Mouse (Mus musculus): ENCODE results near the gene Prim1. TPM values are rescaled to one million over a fixed set of nuclear protein-coding genes. Genes with fewer than 3 reads are reported as not detected.
"Not testable (repeated sequence)": the region's sequence is repeated elsewhere in the genome, so short reads cannot be mapped to it uniquely, and the experiment has no call there.

The Prim1 gene
- total RNA-seq, 2 experiments from 2014 or later = 8.0 to 9.7 TPM

GRCm38 (mm10) chr10:128070432-128070831, 55.5 kb downstream of the Prim1 start:
- DNase-seq (ENCODE audit: low spot score in 2 of 2) = not testable (repeated sequence)

- DNase-seq (ENCODE audit: low spot score in 2 of 2) = not testable (repeated sequence)
These were observed 63.3 kb downstream of the Prim1 start for GRCm38 (mm10) chr10:128078269-128078668.

Other genes starting within 250 kb of the Prim1 start
- gene Rdh9, start 238.8 kb upstream of the Prim1 start, total RNA-seq (2021) = under 1 TPM; 0.33 to 0.50 TPM
- under 1 TPM in 1 of 2 experiments, not detected in 1; 0.11 TPM for gene Rdh16, start 214.0 kb upstream of the Prim1 start, total RNA-seq (2021)
- gene Rdh19, start 165.2 kb upstream of the Prim1 start, total RNA-seq (2021) = not detected
- not detected for gene Rdh16f2, start 148.7 kb upstream of the Prim1 start, total RNA-seq (2021)
- gene Rdh7, start 126.4 kb upstream of the Prim1 start, total RNA-seq (2021) = not detected
- not detected for gene Sdr9c7, start 116.7 kb upstream of the Prim1 start, total RNA-seq (2021)
- not detected for gene Hsd17b6, start 7.6 kb upstream of the Prim1 start, total RNA-seq (2021)
- gene Naca, start 20.4 kb downstream of the Prim1 start, total RNA-seq (2021) = 100 to 1,000 TPM; 350 to 389 TPM
- gene Ptges3, start 43.8 kb downstream of the Prim1 start, total RNA-seq (2021) = 100 to 1,000 TPM; 166 to 168 TPM
- gene Atp5b, start 68.1 kb downstream of the Prim1 start, total RNA-seq (2021) = 1,000 to 10,000 TPM; 1,650 to 1,701 TPM
- 10 to 100 TPM; 32.0 to 35.1 TPM for gene Baz2a, start 76.4 kb downstream of the Prim1 start, total RNA-seq (2021)
- gene Rbms2, start 165.1 kb downstream of the Prim1 start, total RNA-seq (2021) = 10 to 100 TPM; 11.3 to 16.1 TPM
- 10 to 100 TPM; 12.2 to 17.1 TPM for gene Gls2, start 179.3 kb downstream of the Prim1 start, total RNA-seq (2021)
- 10 to 100 TPM; 11.5 to 12.8 TPM for gene Spryd4, start 196.6 kb downstream of the Prim1 start, total RNA-seq (2021)
- gene Mip, start 210.7 kb downstream of the Prim1 start, total RNA-seq (2021) = not detected
- 10 to 100 TPM in 1 of 2 experiments, 1 to 10 TPM in 1; 7.8 to 10.1 TPM for gene Timeless, start 216.9 kb downstream of the Prim1 start, total RNA-seq (2021)
- gene Apon, start 238.9 kb downstream of the Prim1 start, total RNA-seq (2021) = not detected